Mouse (Mus musculus) layer of hippocampus, adult 9-11 months (tissue): ENCODE measurements at regions not wholly inside any gene's neighbourhood (a gene's known extent, or its start where the extent isn't known, plus 50 kb on each side); places are given as distances from the start of the nearest gene placed in this dataset.

Source experiments
- DNase-seq: peaks from one replicate; pipeline ENCODE4 v3.0.0; 2022

GRCm38 (mm10) chr8:98403645-98404032 lies 1012.6 kb downstream of the Cdh8 start:
- no peak for DNase-seq

GRCm38 (mm10) chr8:98402852-98403644 lies 1013.2 kb downstream of the Cdh8 start:
- DNase-seq: no peak

GRCm38 (mm10) chr8:98381815-98382214 lies 1034.5 kb downstream of the Cdh8 start:
- DNase-seq: no peak

- peak; percentile 9 for DNase-seq
Measured at GRCm38 (mm10) chr8:98380387-98380786, 1035.9 kb downstream of the Cdh8 start.

GRCm38 (mm10) chr8:98377743-98378142 lies 1038.5 kb downstream of the Cdh8 start:
- no peak for DNase-seq

- DNase-seq: no peak
Measured at GRCm38 (mm10) chr8:98372711-98373420, 1043.4 kb downstream of the Cdh8 start.

- DNase-seq: no peak
Measured at GRCm38 (mm10) chr8:98365378-98366095, 1050.7 kb downstream of the Cdh8 start.

GRCm38 (mm10) chr8:98337279-98337678 lies 1079.0 kb downstream of the Cdh8 start:
- no peak for DNase-seq

GRCm38 (mm10) chr8:98309405-98309990 lies 1106.8 kb downstream of the Cdh8 start:
- DNase-seq: no peak

GRCm38 (mm10) chr8:98294975-98295374 lies 1121.3 kb downstream of the Cdh8 start:
- peak; percentile 1 for DNase-seq

GRCm38 (mm10) chr8:98260281-98260680 lies 1156.0 kb downstream of the Cdh8 start:
- DNase-seq: peak; percentile 45

- no peak for DNase-seq
Measured at GRCm38 (mm10) chr8:98243328-98243926, 1172.8 kb downstream of the Cdh8 start.

GRCm38 (mm10) chr8:98214019-98214418 lies 1202.3 kb downstream of the Cdh8 start:
- no peak for DNase-seq
